Mouse (Mus musculus) urinary bladder, adult 2 months (tissue): ENCODE data around the gene Pelp1. TPM values are rescaled to one million over a fixed set of nuclear protein-coding genes. Genes with fewer than 3 reads are reported as not detected.

ENCODE experiments used
- polyA plus RNA-seq: library from polyadenylated mRNA; depleted of rRNA; stranded (reverse); fragments of >200 nt; gene quantifications from 2 replicates; pipeline ENCODE4 v1.2.3, GENCODE M21; 2012; rRNA removed

Gene Pelp1
- polyA plus RNA-seq, 1 experiment: 11.1 TPM

Other genes with a start within 250 kb of the Pelp1 start
- 3.0 and 4.8 TPM in 2 replicates for gene Slc16a11, start 197.3 kb downstream of the Pelp1 start, polyA plus RNA-seq
- gene Slc16a13, start 189.0 kb downstream of the Pelp1 start, polyA plus RNA-seq: 7.0 and 8.5 TPM in 2 replicates
- gene Bcl6b, start 180.2 kb downstream of the Pelp1 start, polyA plus RNA-seq: 4.0 and 4.1 TPM in 2 replicates
- 55.2 and 69.0 TPM in 2 replicates for gene 0610010K14Rik, start 172.1 kb downstream of the Pelp1 start, polyA plus RNA-seq
- 7.4 and 8.7 TPM in 2 replicates for gene Gm21988, start 170.2 kb downstream of the Pelp1 start, polyA plus RNA-seq
- gene Rnasek, start 170.2 kb downstream of the Pelp1 start, polyA plus RNA-seq: 128 and 143 TPM in 2 replicates
- gene Alox12, start 154.7 kb downstream of the Pelp1 start, polyA plus RNA-seq: 14.7 and 15.3 TPM in 2 replicates
- gene Alox12e, start 87.4 kb downstream of the Pelp1 start, polyA plus RNA-seq: 0.14 and 0.21 TPM in 2 replicates
- gene Alox15, start 58.0 kb downstream of the Pelp1 start, polyA plus RNA-seq: 0.80 and 1.3 TPM in 2 replicates
- 18.5 and 22.0 TPM in 2 replicates for gene Arrb2, start 22.6 kb upstream of the Pelp1 start, polyA plus RNA-seq
- 20.1 and 20.8 TPM in 2 replicates for gene Med11, start 41.9 kb upstream of the Pelp1 start, polyA plus RNA-seq
- gene Zmynd15, start 49.4 kb upstream of the Pelp1 start, polyA plus RNA-seq: 3.9 and 4.4 TPM in 2 replicates
- 28.9 and 29.2 TPM in 2 replicates for gene Cxcl16, start 50.0 kb upstream of the Pelp1 start, polyA plus RNA-seq
- gene Tm4sf5, start 95.2 kb upstream of the Pelp1 start, polyA plus RNA-seq: 0.72 and 0.80 TPM in 2 replicates
- gene Vmo1, start 104.6 kb upstream of the Pelp1 start, polyA plus RNA-seq: 0.43 and 0.72 TPM in 2 replicates
- gene Gltpd2, start 109.2 kb upstream of the Pelp1 start, polyA plus RNA-seq: 0.14 and 0.15 TPM in 2 replicates
- 249 and 294 TPM in 2 replicates for gene Psmb6, start 115.3 kb upstream of the Pelp1 start, polyA plus RNA-seq
- gene Gm40193, start 122.9 kb upstream of the Pelp1 start, polyA plus RNA-seq: not detected in 2 replicates
- gene Pld2, start 130.0 kb upstream of the Pelp1 start, polyA plus RNA-seq: 33.6 and 38.7 TPM in 2 replicates
- 87.2 and 89.1 TPM in 2 replicates for gene Mink1, start 152.8 kb upstream of the Pelp1 start, polyA plus RNA-seq
- gene 4930544D05Rik, start 205.8 kb upstream of the Pelp1 start, polyA plus RNA-seq: not detected in 2 replicates
- gene Chrne, start 209.2 kb upstream of the Pelp1 start, polyA plus RNA-seq: 0.40 and 0.44 TPM in 2 replicates
- gene Gp1ba, start 229.1 kb upstream of the Pelp1 start, polyA plus RNA-seq: 0.01 and 0.10 TPM in 2 replicates
- 116 and 119 TPM in 2 replicates for gene Rnf167, start 237.2 kb upstream of the Pelp1 start, polyA plus RNA-seq
- 93.9 and 96.9 TPM in 2 replicates for gene Slc25a11, start 237.4 kb upstream of the Pelp1 start, polyA plus RNA-seq
- 1,258 and 1,344 TPM in 2 replicates for gene Pfn1, start 244.6 kb upstream of the Pelp1 start, polyA plus RNA-seq
- gene Eno3, start 247.2 kb upstream of the Pelp1 start, polyA plus RNA-seq: 104 and 126 TPM in 2 replicates